Mouse (Mus musculus): ENCODE measurements at regions not wholly inside any gene's neighbourhood (a gene's known extent, or its start where the extent isn't known, plus 50 kb on each side); places are given as distances from the start of the nearest gene placed in this dataset.

DNA sequence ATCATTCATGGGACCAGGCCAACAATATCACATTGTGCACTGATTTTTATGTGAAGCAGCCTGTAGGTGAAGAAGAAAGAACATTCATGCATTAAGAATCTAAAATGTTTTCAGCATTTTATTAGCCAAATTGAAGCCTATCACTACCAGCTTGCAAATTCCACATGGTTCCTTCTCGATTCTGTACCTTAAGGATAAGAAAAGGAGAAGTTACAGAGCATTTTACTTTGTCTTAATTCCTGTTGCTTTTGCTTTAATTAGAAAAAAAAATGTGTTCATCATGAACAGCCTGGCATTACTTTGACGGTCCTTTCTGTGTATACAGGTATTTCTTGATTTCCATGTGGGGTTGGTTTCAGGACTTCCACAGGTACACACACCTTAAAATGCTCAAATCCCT, 95.2 kb upstream of the Bmp2 start:
- TF ChIP-seq CTCF (IDR thresholded peaks at IDR 0.05; ENCODE audit: insufficient read depth, low read length) (no peak), POLR2A (IDR thresholded peaks at IDR 0.05; ENCODE audit: borderline replicate concordance, extremely low read depth, low read depth, low read length) (no peak)
